Mouse (Mus musculus): ENCODE measurements around the gene Hoxa4. TPM values are rescaled to one million over a fixed set of nuclear protein-coding genes. Genes with fewer than 3 reads are reported as not detected.

Gene Hoxa4
- polyA plus RNA-seq, 1 experiment from 2014 or later: not detected

- no peak overlapping the region for H3K4me3 ChIP-seq (ENCODE audit: low read depth, low read length)
- no peaks in the 10 kb centered on the region for H3K4me1 ChIP-seq (ENCODE audit: control insufficient read depth, insufficient read depth, low read length)
- H3K9ac ChIP-seq (ENCODE audit: low read depth, low read length): no peak overlapping the region
- no peak overlapping the region for H3K27ac ChIP-seq (ENCODE audit: low read length)
- WGBS: 11% methylated on average over 3 of the region's 3 CpGs
- no peaks in the 10 kb centered on the region for H3K9me3 ChIP-seq (replicated peaks; ENCODE audit: control insufficient read depth, low read length, poor library complexity, severe bottlenecking)
- H3K27me3 ChIP-seq (ENCODE audit: control insufficient read depth, insufficient read depth, low read depth, low read length): peaks cover 98% of the 10 kb centered on the region
- no peaks in the 10 kb centered on the region for H3K36me3 ChIP-seq (ENCODE audit: control insufficient read depth, insufficient read depth, low read length)
- no peak overlapping the region for H3K4me2 ChIP-seq (ENCODE audit: low read length)
- no peak for ATAC-seq
Observed at GRCm38 (mm10) chr6:52185834-52186233, 5.7 kb downstream of the Hoxa4 start.

- peaks cover 100% of the 10 kb centered on the region for H3K27me3 ChIP-seq (ENCODE audit: control insufficient read depth, insufficient read depth, low read depth, low read length)
- H3K9me3 ChIP-seq (replicated peaks; ENCODE audit: control insufficient read depth, low read length, poor library complexity, severe bottlenecking): no peaks in the 10 kb centered on the region
- ATAC-seq: no peak
- 1% methylated on average over 18 of the region's 19 CpGs for WGBS
- no peak overlapping the region for H3K27ac ChIP-seq (ENCODE audit: low read length)
- no peaks in the 10 kb centered on the region for H3K36me3 ChIP-seq (ENCODE audit: control insufficient read depth, insufficient read depth, low read length)
- H3K4me1 ChIP-seq (ENCODE audit: control insufficient read depth, insufficient read depth, low read length): no peaks in the 10 kb centered on the region
- no peak overlapping the region for H3K4me2 ChIP-seq (ENCODE audit: low read length)
- no peak overlapping the region for H3K4me3 ChIP-seq (ENCODE audit: low read depth, low read length)
- H3K9ac ChIP-seq (ENCODE audit: low read depth, low read length): no peak overlapping the region
Observed at GRCm38 (mm10) chr6:52185222-52185621, 6.3 kb downstream of the Hoxa4 start.

- WGBS: 3% methylated on average over 6 of the region's 6 CpGs
- no peak for ATAC-seq
- Histone ChIP-seq H3K4me2 (ENCODE audit: low read length) (no peak overlapping the region), H3K27me3 (ENCODE audit: control insufficient read depth, insufficient read depth, low read depth, low read length) (peaks cover 100% of the 10 kb centered on the region), H3K27ac (ENCODE audit: low read length) (no peak overlapping the region), H3K36me3 (ENCODE audit: control insufficient read depth, insufficient read depth, low read length) (no peaks in the 10 kb centered on the region), H3K9ac (ENCODE audit: low read depth, low read length) (no peak overlapping the region), H3K4me1 (ENCODE audit: control insufficient read depth, insufficient read depth, low read length) (no peaks in the 10 kb centered on the region), H3K4me3 (ENCODE audit: low read depth, low read length) (no peak overlapping the region), H3K9me3 (replicated peaks; ENCODE audit: control insufficient read depth, low read length, poor library complexity, severe bottlenecking) (no peaks in the 10 kb centered on the region)
Observed at GRCm38 (mm10) chr6:52184668-52185067, 6.9 kb downstream of the Hoxa4 start.

GRCm38 (mm10) chr6:52183311-52184080, 8.1 kb downstream of the Hoxa4 start:
- Histone ChIP-seq H3K27me3 (ENCODE audit: control insufficient read depth, insufficient read depth, low read depth, low read length) (peaks cover 100% of the 10 kb centered on the region), H3K36me3 (ENCODE audit: control insufficient read depth, insufficient read depth, low read length) (no peaks in the 10 kb centered on the region), H3K9me3 (replicated peaks; ENCODE audit: control insufficient read depth, low read length, poor library complexity, severe bottlenecking) (no peaks in the 10 kb centered on the region), H3K9ac (ENCODE audit: low read depth, low read length) (no peak overlapping the region), H3K4me2 (ENCODE audit: low read length) (no peak overlapping the region), H3K27ac (ENCODE audit: low read length) (no peak overlapping the region), H3K4me1 (ENCODE audit: control insufficient read depth, insufficient read depth, low read length) (no peaks in the 10 kb centered on the region), H3K4me3 (ENCODE audit: low read depth, low read length) (no peak overlapping the region)
- 10% methylated on average over 10 of the region's 10 CpGs for whole genome bisulfite sequencing
- no peak for ATAC-seq

GRCm38 (mm10) chr6:52182793-52183192, 8.8 kb downstream of the Hoxa4 start:
- Histone ChIP-seq H3K27me3 (ENCODE audit: control insufficient read depth, insufficient read depth, low read depth, low read length) (peaks cover 99% of the 10 kb centered on the region), H3K4me1 (ENCODE audit: control insufficient read depth, insufficient read depth, low read length) (no peaks in the 10 kb centered on the region), H3K9me3 (replicated peaks; ENCODE audit: control insufficient read depth, low read length, poor library complexity, severe bottlenecking) (no peaks in the 10 kb centered on the region), H3K27ac (ENCODE audit: low read length) (no peak overlapping the region), H3K4me2 (ENCODE audit: low read length) (no peak overlapping the region), H3K36me3 (ENCODE audit: control insufficient read depth, insufficient read depth, low read length) (no peaks in the 10 kb centered on the region), H3K9ac (ENCODE audit: low read depth, low read length) (no peak overlapping the region), H3K4me3 (ENCODE audit: low read depth, low read length) (no peak overlapping the region)
- WGBS: 0% methylated on average over 1 of the region's 1 CpGs
- no peak for ATAC-seq

GRCm38 (mm10) chr6:52182030-52182429, 9.5 kb downstream of the Hoxa4 start:
- peaks cover 94% of the 10 kb centered on the region for H3K27me3 ChIP-seq (ENCODE audit: control insufficient read depth, insufficient read depth, low read depth, low read length)
- H3K4me3 ChIP-seq (ENCODE audit: low read depth, low read length): no peak overlapping the region
- H3K27ac ChIP-seq (ENCODE audit: low read length): no peak overlapping the region
- no peaks in the 10 kb centered on the region for H3K36me3 ChIP-seq (ENCODE audit: control insufficient read depth, insufficient read depth, low read length)
- H3K9me3 ChIP-seq (replicated peaks; ENCODE audit: control insufficient read depth, low read length, poor library complexity, severe bottlenecking): no peaks in the 10 kb centered on the region
- H3K4me1 ChIP-seq (ENCODE audit: control insufficient read depth, insufficient read depth, low read length): no peaks in the 10 kb centered on the region
- H3K4me2 ChIP-seq (ENCODE audit: low read length): no peak overlapping the region
- whole genome bisulfite sequencing: 19% methylated on average over 2 of the region's 2 CpGs
- H3K9ac ChIP-seq (ENCODE audit: low read depth, low read length): no peak overlapping the region
- ATAC-seq: no peak

GRCm38 (mm10) chr6:52180726-52181125, 10.8 kb downstream of the Hoxa4 start:
- H3K4me2 ChIP-seq (ENCODE audit: low read length): no peak overlapping the region
- peaks cover 92% of the 10 kb centered on the region for H3K27me3 ChIP-seq (ENCODE audit: control insufficient read depth, insufficient read depth, low read depth, low read length)
- 7% methylated on average over 3 of the region's 3 CpGs for WGBS
- ATAC-seq: no peak
- H3K36me3 ChIP-seq (ENCODE audit: control insufficient read depth, insufficient read depth, low read length): no peaks in the 10 kb centered on the region
- H3K9me3 ChIP-seq (replicated peaks; ENCODE audit: control insufficient read depth, low read length, poor library complexity, severe bottlenecking): no peaks in the 10 kb centered on the region
- no peak overlapping the region for H3K9ac ChIP-seq (ENCODE audit: low read depth, low read length)
- no peak overlapping the region for H3K27ac ChIP-seq (ENCODE audit: low read length)
- H3K4me3 ChIP-seq (ENCODE audit: low read depth, low read length): no peak overlapping the region
- H3K4me1 ChIP-seq (ENCODE audit: control insufficient read depth, insufficient read depth, low read length): no peaks in the 10 kb centered on the region; the same call in 1 of the 2 replicates

GRCm38 (mm10) chr6:52180213-52180710, 11.3 kb downstream of the Hoxa4 start:
- Histone ChIP-seq H3K9ac (ENCODE audit: low read depth, low read length) (no peak overlapping the region), H3K36me3 (ENCODE audit: control insufficient read depth, insufficient read depth, low read length) (no peaks in the 10 kb centered on the region), H3K4me2 (ENCODE audit: low read length) (no peak overlapping the region), H3K4me3 (ENCODE audit: low read depth, low read length) (no peak overlapping the region), H3K9me3 (replicated peaks; ENCODE audit: control insufficient read depth, low read length, poor library complexity, severe bottlenecking) (no peaks in the 10 kb centered on the region), H3K27me3 (ENCODE audit: control insufficient read depth, insufficient read depth, low read depth, low read length) (peaks cover 88% of the 10 kb centered on the region), H3K4me1 (ENCODE audit: control insufficient read depth, insufficient read depth, low read length) (peaks cover 2% of the 10 kb centered on the region; the same call in 1 of the 2 replicates), H3K27ac (ENCODE audit: low read length) (no peak overlapping the region)
- 3% methylated on average over 11 of the region's 11 CpGs for WGBS
- ATAC-seq: no peak

GRCm38 (mm10) chr6:52179690-52180089, 11.9 kb downstream of the Hoxa4 start:
- Histone ChIP-seq H3K36me3 (ENCODE audit: control insufficient read depth, insufficient read depth, low read length) (no peaks in the 10 kb centered on the region), H3K4me2 (ENCODE audit: low read length) (no peak overlapping the region), H3K9me3 (replicated peaks; ENCODE audit: control insufficient read depth, low read length, poor library complexity, severe bottlenecking) (no peaks in the 10 kb centered on the region), H3K27me3 (ENCODE audit: control insufficient read depth, insufficient read depth, low read depth, low read length) (peaks cover 87% of the 10 kb centered on the region), H3K4me1 (ENCODE audit: control insufficient read depth, insufficient read depth, low read length) (peaks cover 2% of the 10 kb centered on the region; the same call in 1 of the 2 replicates), H3K9ac (ENCODE audit: low read depth, low read length) (no peak overlapping the region), H3K27ac (ENCODE audit: low read length) (no peak overlapping the region), H3K4me3 (ENCODE audit: low read depth, low read length) (no peak overlapping the region)
- no peak for ATAC-seq
- WGBS: 0% methylated on average over 10 of the region's 10 CpGs

All from midbrain, embryonic 16.5 days (tissue).